Mouse (Mus musculus) spleen, adult 18-20 months (tissue): ENCODE measurements around the gene Sorbs1.

Experiments used
- DNase-seq, 2 experiments: peaks; one replicate each; pipeline ENCODE4 v3.0.0; 2022; ENCODE audit warnings: mixed read lengths in 2 of 2

The Sorbs1 gene

DNA sequence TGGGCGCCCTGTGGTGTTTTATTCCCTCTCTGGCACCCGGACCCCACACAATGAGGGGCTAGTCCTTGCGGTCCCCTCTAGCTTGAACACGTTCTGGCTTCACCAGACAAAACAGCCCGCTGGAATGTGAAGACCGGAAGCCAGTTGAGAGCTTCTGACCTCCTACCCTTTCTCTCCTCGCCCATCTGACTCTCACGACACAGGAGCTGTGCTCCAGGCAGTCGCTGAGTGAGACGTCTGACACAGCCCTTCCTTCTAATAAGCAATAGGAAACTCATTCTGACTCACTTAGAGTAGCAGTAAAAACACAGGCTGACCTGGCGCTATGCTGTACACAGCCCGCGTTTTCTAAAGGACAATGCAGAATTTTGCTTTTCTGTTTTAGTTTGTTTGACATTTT lies 259.8 kb downstream of the Sorbs1 start:
- DNase-seq = no peak

DNA sequence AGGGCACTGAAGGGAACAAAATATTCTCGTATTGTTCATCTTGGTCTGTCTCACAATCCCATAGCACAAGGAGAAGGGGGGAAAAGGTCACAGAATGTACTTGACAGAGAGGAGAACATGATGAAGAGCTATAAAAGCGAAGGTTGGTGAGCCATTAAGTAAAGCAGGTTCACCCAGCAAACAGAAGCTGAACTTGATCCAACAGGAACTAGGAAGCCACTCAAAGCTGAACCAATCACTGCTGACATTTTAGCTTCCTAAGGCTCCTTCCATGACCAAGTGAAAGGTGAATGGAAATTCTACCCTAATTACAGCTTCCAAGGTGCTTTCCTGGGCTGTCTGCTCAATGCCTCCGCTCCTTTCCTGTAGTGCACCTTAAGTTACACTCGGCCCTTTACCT lies 262.5 kb downstream of the Sorbs1 start:
- DNase-seq = no peak

DNA sequence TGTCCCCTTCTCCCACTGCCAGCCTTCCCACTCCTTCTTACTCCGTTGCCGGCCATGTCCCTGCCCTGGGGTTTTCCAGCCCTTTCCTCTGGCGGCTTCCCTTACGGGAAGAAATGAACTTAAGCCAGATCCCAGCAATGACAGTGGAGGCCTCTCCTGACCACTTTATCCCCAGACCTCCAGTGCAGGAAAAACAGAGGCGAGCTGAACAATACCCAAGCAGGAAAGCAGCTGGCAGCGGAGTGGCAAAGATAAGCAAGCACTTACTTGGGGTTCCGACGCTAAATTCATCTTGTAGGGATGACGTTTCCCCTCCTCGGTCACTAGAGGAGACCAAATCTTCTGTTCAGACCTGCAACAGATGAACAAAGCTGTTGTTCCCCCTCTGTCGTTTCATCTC lies 264.2 kb downstream of the Sorbs1 start:
- DNase-seq = no peak

DNA sequence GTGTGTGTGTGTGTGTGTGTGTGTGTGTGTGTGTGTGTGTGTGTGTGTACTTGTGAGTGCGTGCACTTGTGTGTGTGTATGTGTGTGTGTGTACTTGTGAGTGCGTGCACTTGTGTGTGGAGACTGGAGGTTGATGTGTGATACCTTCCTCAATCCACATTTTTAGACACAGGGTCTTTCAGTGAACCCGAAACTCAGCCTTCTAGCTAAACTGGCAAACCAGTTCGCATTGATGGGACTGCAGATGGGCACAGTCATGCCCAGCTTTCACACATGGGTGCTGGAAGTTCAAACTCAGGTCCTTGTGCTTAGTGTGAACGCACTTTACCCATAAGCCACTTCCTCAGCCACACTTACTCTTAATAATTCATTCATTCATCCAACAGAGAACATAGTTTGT lies 265.1 kb downstream of the Sorbs1 start:
- DNase-seq = no peak

DNA sequence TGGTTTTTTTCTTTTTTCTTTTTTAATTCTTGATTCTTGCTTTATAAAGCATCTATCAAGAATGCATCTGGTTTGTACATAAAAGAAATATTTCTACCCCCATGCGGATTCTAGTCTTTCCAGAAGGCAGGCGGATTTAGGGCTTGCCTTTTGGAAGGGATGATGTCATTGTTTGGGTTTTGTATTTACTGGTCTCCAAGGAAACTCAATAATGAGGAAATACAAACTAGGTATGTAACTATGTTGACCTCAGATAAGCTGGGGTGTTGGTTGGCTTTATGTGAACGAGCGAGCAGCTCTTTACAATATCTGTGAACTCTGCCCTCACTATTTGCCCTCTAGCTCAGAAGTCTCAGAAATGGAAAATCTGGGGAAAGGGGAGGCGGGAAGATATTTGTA lies 266.3 kb downstream of the Sorbs1 start:
- no peak for DNase-seq

DNA sequence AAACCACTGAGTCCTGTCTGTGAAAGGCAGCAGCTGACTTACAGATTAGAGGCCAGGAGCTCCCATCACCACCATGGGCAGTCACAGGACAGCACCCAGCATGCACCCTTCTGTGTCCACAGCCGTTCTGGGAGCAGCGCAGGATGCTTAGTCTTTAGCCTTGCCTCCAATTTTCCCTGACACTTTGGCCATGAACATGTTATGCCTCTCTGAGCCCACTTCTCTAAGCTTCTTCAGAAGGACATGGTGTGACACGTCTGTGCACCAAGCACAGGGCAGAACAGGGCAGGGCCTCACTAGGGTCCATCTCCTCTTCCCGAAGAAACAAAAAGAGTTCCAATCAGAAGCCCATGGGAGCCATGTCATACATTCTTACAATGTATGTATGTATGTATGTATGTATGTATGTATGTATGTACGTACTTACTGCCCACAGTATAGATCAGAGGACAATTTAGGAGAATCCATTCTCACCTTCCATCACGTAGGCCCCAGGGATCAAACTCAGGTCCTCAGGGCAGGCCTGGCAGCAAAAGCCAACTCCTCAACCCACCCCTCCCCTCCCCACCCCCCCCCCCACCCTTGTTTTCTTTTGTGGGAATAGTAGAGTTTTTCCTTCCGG lies 266.8 kb downstream of the Sorbs1 start:
- no peak for DNase-seq
